Mouse (Mus musculus) urinary bladder, postnatal 25 days (tissue): Measurements from ENCODE around the gene Ing1.

ENCODE experiments used
- DNase-seq: peaks from one replicate; pipeline ENCODE4 v3.0.0; 2022; ENCODE audit warnings: low spot score

Gene Ing1

DNA sequence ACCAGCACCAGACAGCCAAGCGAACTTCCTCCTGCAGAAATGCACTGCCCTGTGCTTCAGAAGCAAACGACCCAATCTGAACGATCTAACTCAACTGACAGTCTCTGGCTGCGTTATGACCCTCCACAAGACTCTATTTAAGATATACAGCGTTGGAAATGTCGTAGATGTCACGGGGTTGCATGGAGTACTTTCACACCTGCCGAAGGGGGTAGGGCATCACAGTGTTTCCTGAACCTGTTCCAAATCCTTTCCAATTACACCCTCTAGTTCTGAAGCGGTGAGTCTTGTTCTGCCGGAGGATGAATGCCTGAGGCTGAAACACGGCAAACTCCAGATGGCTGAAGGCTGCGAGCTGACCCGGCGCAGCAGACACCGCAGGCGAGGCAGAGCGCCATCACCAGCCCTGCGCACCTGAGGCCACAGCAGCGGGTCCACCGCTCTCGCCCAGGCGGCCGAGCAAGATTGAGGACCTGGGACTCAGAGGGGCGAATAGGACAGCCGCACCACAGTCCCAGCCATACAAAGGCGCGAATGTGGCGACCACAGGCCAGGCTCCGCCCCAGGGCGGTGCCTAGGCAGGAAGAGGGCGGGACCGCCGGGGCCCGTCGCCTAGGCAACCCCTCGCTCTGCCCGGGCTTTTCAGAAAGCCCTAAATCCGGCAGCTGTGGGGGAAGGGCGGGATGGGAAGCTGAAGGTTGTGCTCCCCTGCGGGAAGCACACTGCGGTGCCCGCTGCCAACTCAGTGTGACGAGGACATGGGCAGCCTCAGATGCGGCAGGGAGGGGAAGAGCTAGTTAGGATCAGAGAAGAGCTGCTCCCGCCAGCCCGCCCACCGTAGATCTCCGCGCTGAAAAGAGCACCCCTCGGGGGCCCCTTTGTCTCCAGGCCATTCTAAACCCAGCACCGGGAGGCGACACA, at the start of gene Ing1:
Gene Ing1 (plus strand): TSS at position 773 of the 921 bp plus-strand sequence.
- peak; percentile 92 for DNase-seq

DNA sequence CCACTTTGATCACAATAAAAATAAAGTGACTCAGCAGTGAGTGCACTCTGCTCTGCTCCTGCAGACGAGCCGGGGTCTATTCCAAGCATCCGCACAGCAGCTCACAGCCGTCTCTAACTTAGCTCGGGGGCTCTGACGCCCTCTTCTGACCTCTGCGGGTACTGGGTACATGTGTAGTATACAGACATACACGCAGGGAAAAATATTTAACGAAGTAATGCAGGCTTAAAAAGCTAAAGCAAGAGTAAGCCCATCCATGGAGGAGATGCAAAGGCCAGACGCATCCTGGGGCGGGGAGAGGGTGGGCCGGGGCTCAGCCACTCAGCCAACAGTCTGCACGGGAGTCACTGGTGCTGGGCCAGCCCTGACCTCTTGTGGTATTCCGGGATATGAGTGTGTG, 49.3 kb upstream of the Ing1 start:
- DNase-seq = no peak

DNA sequence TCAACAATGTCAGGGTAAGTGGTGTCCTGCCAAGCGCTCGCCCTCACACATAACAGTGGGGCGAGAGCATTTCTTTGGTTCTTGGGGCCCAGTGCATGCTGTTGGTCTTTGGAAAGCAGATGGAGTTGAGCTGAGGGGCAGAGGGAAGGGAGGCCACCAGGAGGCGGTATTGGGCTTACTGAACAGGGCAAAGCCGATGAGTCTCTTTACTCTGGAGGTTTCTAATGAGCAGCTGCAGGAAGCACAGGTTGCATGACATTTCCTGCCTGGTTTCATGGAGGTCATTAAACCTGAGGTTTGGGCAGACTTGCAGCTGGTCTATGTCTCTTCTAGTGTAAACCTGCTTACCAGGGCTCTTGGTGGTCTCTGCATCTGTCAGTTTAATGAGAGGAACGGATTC, 48.6 kb upstream of the Ing1 start:
- peak; percentile 50 for DNase-seq

DNA sequence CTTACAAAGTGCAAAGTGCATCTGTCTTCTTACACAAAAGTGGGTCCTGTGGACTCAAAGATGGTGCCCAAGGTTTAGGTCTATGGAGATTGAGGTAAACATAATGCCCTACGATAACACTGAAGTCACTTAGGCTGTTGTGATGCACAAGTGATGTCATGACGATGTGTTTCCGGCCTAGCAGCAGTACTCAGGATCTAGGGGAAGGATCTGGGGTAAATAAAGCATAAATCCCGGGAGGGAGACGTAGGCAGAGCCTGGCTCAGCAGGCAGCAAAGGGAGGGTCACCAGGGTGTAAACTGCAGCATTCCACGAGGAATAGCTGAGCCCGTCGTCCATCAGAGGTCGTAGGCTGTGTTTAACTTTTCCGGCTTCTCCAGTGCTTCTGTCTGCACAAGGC, 46.5 kb upstream of the Ing1 start:
- DNase-seq = no peak

DNA sequence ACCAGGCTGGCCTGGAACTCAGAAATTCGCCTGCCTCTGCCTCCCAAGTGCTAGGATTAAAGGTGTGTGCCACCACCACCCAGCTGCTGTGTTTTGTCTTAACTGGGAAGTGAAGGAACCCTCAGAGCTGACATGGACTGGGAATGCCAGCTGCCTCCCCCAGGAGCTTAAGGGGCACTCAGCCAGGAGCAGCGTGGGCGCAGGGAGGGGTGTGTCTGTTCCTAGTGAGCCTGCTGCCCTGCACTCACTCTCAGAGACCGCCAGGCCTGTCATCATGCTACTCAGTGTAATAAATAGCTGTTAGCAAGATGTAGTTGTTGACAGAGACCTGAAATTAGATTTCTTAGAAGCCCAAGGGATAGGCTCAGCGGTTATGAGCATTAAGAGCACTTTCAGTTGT, 44.4 kb upstream of the Ing1 start:
- DNase-seq = no peak

DNA sequence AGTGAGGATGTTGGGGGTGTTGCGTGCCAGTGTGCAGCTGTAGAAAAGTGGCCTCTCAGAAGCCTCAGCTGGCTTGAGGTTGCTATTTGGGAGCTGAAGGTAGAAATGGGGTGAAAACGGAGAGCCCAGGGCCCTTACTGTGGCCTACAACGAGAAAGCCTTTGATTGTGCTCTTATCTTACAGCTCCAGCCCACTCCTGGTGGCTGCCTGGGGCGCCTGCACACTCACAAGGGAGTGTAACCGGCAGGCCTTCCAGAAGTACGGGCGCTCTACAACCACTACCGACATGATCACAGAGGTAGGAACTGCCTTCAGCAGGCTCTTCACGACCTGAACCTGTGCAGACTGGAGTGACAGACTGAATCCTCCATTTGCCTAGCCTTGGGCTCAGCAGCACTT, 42.7 kb upstream of the Ing1 start:
- no peak for DNase-seq

DNA sequence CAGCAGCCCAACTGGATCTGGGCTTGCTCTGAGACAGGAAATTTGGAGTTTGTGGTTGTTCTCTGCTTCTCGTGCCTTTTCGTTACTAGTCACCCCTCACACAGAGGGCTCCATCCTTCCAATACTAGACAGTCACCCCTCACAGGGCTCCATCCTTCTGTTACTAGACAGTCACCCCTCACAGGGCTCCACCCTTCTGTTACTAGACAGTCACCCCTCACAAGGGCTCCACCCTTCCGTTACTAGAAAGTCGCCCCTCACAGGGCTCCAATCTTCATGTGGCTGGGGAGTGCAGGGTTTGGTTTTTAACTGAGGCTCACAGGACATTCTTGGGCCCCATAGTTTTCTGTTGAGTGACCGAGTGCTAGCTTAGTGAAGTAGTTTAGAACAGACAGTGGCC, 42.1 kb upstream of the Ing1 start:
- no peak for DNase-seq

DNA sequence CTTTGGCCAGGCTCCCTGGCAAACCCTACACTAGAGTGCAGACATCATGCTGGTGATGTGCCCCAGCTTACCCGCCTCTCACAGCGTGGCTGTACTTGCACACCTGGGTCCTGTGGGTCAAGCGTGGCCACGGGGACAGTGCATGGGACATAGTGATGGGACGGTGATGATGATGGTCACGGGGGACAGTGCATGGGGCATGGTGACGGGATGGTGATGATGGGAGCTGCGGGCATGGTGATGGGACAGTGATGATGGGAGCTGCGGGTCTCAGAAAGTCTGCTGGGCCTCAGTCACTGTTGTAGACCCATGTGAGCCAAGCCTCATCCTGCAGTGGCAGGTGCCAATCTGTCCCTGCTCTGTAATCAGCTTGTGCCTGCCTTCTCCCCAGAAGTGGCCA, 39.1 kb upstream of the Ing1 start:
- DNase-seq = no peak

DNA sequence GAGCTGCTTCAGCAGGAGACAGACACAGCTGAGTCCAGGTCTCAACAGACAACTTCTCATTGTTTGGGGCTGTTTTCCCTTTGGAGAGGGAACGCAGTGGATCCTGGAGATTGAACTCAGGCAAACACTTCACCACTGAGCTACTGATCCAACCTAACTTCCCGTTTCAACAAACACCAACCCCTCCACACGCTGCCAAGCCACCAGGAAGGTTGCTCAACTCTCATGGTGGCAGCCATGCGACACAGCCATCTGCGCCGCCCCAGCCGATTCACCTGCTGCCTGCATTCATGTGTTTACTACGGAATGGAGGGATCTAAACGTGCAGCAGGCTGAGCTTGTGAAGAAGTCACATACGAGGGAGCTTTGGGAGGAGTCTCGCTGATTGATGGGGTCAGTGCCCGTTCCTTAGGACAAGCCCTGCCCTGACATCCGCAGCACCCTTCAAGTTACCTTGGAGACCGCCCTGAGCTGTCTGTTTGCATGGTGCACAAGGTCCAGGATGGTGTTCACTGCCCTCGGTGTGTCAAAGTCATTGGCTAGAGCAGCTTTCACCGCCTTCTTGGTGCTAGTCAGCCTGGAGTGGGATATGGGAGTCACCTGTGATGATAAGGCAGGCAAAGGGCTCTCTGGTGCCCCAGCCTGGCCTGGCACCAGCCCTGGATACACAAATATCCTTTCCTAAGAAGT, 37.9 kb upstream of the Ing1 start:
- DNase-seq = no peak

DNA sequence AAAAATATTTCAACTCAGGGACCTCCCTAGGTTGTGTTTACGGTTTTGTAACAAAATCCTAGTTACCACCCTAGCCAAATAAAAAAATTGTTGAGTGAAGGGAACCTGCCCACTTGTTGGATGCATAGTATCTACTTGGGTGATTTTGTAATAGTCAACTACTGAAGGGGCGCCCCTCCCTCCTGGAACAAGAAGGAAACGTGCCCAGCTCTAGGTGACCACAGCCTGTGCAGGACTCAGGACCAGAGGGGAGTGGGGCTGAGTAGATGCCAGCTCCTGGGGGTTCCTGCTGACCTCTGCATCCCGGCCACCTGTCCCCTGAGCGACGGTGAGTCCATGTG, 37.3 kb upstream of the Ing1 start:
- no peak for DNase-seq

DNA sequence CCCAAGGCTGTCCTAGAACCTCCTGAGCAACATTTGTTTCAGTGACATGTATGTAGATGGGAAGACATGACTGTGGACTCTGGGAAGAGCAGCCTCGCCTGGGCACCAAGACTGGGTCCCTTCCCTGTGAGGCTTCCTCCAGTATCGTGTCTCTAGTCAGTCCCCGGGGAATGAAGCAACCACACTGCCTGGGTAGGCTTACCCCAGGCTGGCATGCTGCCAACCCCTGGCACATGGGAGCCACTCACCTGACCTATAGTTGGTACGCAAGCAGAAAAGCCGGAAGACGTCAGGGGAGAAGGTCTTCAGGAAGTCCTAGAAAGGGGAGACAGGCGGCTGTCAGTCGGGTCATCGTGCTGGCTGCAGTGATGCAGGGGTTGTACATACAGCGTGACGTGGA, 36.7 kb upstream of the Ing1 start:
- DNase-seq = no peak

DNA sequence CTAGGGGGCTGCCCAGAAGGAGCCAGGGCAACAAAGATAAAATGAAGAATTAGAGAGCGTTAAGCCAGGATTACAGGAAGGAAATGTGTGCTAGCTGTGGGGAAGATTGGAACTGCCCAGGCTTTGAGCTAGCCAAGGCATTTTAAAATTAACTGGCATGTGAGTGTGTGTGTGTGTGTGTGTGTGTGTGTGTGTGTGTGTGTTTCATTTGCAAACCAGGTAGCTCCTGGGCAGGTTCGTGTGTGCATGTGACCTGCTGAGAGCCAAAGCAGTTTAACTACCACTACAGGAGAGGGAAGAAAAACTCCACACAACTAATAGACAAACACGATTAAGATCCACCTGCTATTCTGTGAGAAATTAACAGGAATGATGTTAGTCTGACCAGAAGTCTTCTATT, 32.0 kb upstream of the Ing1 start:
- no peak for DNase-seq

DNA sequence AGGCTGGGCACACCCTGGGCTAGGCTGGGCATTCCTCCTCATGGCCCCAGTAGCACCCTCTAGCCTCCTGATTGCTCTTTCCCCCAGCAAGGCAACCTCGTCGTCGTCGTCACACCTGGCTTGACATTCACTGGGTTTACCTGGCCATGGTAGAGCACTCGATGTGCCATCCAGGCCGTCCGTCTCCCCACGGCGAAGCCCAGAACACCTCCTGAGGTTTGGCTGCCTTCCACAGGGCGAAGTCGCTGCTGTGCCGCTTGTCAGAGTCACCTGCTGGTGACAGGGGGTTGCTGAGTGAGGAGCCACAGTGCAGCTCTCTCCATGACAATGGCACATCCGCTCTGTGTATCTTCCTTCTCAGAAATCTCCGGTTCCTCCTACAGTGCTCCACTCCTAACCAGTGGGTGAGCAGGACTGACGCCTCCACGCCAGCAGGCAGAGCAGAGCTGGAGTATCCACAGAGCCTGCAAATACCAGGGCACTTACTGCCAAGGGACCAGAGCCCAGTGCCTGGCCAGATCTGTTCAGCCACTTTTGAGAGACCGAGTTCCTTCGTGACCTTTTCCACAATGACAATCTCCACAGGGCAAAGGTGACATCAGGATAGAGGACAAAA, 25.1 kb upstream of the Ing1 start:
- no peak for DNase-seq

DNA sequence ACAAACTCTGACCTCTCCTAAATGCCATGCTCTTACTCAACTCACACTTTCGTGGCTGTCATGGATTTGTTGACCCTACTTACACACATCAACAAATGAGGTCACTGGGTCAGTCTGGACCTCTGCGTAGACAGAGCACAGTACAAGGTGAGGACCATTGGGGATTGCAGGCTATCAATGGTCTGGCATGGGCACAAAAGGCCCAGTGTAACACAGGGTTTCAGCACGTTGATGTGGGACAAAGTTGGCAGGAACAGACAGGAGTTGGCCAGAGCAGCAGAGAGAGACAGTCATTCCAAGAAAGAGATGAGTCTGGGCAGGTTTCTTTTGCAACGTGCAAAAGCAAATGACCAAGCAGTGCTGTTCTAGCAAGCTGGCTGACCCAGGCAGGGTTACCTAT, 24.5 kb upstream of the Ing1 start:
- no peak for DNase-seq

DNA sequence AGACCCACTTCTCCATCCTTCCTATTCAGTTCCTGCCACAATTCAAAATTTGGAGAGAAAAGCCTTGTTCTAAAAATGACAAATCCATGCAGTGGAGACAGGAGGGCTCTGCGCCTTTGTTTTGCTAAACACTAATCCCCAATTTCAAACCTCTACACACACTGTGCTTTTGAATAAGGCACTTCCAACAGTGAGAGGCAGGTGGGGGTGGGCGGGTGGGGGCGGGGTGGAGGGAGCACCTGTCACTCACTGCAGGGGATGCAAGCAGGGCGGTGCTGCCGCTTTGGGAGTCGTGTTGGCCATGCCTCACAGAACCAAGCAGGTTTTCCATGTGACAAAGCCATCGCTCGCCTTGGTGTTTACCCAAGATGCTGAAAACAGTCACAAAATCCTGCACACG, 20.9 kb upstream of the Ing1 start:
- no peak for DNase-seq

DNA sequence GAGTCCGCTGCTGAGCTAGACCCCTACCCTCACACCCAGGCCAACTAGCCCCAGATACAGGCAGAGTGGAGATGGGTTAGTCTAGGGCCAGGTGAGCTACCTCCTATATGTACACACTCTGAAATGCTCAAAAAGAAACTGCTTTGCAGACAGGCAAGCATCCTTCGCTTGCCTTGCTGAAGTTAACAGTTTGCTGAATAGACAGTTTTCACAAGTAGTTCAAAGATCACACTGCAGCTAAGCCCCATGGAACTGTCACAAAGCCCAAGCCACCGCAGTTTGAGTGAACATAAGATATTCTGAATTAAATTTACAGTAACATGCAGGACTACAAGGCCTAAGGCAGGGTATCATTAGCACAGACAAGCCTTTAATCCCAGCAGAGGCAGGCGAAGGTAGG, 16.3 kb upstream of the Ing1 start:
- DNase-seq = no peak

DNA sequence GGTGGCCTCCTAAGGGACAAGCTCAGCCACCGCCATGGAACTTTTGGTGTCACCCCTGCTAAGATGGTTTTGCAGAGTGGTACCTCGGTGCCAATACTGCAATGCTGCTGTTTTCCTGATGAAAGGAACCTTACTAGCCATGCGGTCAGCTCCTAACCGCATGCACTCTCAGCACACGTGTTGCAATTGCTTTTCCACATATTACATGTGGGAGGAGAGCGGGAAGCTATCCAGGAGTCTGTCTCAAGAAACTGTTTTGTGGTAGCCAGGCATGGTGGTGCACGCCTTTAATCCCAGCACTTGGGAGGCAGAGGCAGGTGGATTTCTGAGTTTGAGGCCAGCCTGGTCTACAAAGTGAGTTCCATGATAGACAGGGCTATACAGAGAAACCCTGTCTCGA, 15.2 kb upstream of the Ing1 start:
- no peak for DNase-seq

DNA sequence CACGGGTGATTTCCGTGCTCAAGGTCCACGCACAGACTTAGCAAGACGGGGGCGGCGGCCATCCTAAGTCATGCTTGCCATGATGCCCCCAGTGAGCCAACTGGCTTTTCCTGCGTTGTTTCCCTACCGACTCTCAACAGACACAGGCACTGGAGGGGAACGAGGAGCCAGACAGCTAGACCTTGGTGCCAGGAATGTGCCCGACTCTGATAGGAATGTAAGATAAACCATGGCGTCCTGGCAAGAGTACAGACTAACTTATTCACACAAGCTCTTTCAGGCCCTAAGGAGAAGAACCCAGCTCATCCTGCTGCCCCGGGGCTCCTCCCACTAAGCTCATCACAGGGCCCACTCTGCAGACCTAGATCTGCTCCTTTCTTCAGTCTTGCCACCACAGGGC, 13.3 kb upstream of the Ing1 start:
- DNase-seq = no peak

DNA sequence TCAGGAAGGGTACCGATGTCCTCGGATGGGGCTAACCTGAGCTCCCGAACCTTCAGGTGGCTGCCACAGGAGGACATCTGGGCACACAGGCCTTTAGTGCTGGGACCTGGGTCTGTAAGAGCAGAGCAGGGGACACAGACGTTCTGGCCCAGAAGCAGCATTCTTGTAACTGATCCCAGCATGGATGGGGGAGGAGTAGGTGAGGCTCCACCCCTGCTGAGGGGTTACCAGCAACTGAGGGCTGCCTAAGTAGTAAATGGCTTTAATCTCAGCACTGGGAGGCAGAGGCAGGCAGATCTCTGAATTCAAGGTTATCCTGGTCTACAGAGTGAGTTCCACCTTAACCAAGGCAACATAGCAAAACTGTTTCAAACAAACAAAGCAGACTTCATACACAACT, 12.5 kb upstream of the Ing1 start:
- no peak for DNase-seq

DNA sequence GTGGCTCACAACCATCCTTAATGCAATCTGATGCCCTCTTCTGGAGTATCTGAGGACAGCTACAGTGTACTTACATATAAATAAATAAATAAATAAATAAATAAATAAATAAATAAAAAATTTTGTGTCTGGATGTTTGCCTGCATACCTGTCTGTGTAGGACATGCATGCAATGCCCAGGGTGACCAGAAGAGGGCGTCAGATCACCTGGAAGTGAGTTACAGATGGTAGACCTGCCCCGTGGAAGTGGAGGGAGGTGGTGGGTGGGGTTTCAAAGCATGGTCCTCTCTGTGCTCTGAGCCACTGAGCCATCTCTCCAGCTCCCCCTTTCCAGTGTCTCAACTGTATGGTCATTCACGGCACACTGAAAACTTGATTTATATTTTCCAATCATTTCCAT, 11.0 kb upstream of the Ing1 start:
- peak; percentile 23 for DNase-seq

DNA sequence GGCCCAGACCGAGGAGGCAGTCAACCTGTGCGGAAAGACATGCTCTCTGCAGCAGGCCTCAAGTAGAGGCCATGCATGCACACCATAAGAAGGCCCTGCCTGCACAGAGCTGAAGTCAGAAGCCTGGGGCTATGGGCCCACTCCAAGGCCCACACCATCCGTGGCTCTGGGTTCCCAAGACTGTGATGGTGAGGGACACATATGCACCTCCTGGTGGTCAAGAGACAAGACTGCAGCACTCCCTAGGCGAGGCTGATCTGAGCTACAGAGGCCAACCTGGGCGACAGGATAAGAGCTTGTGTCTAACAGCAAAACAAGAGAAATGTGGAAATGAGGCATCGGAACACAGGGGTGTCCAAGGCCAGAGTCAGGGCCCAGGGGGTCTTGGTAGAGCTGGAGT, 8.3 kb upstream of the Ing1 start:
- DNase-seq = no peak

DNA sequence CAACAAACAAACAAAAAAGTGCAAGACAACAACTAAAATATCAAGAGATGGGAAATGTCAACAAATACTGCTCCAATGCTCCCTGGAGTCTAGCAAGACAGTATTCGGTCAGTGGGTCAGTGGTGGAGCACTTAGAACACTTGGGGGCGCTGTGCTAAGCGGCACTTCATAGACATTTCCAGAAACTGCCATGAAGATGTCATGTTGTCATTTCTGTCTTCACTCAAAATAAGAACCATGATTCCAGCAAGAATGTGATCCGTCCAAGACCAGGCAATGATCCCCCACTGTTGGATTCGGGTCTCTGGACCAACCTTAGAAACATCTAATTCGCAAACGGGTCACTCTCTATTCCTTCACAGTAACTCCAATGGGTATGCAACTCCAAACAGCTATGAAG, 5.7 kb upstream of the Ing1 start:
- peak; percentile 28 for DNase-seq

DNA sequence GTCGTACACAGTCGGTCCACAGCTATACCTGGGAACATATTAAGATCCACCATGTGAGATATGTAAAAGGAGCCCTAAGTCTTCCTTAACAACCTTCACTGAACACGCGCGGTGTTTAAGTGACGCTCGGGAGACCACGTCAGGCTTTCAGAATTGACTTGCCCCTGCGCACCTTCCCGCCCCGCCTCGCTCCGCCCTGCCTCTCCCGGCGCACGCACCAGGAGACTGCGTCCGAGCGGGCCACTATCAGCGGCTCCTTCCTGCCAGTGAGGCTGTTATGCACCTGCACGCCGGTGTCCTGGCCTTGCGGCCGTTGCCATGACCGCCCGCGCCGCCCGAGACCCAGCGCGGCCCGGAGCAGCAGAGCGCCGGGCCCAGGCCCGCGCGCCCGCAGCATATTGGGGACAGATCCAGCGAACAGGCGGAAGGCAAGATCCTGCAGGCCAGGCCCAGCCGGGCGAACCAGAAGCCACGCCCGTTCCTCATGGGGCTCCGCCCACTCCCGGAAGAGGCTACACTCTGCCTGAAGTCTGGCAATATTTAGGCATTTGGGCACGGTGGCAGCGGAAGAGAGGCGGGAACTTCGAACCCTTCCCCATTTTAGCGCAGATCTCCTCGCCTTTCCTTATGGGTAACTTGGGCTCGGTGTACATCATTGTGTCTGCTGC, 5.0 kb upstream of the Ing1 start, which contains the start of gene Cars2:
Gene Cars2 (minus strand): TSS at position 503 of the 668 bp plus-strand sequence.
- DNase-seq = peak; percentile 90
